Mouse (Mus musculus) MEL (cell line): ENCODE results near the gene Pradc1. TPM values are rescaled to one million over a fixed set of nuclear protein-coding genes. Genes with fewer than 3 reads are reported as not detected.

Experiments used
- DNase-seq: peaks from one replicate; pipeline ENCODE4 v3.0.0; 2011; ENCODE audit warnings: low read depth, low spot score
- H3K27ac ChIP-seq: 2 replicates; pipeline ENCODE4 v1.5.1; 2012; ENCODE audit warnings: low read depth, mild to moderate bottlenecking, control low read depth, low read length, moderate library complexity; ENCODE audit not compliant: control insufficient read depth
- H3K27me3 ChIP-seq, 2 experiments: fragments of 150-350 bp in 1 of 2; sonication (generic) in 1 of 2; 2 replicates each; pipeline ENCODE4 v1.6.1; 2012; ENCODE audit warnings: low read length in 2 of 2, mild to moderate bottlenecking in 2 of 2, improper control_type of control experiment in 1 of 2, moderate library complexity in 1 of 2; ENCODE audit not compliant: insufficient read depth in 2 of 2, control insufficient read depth in 1 of 2
- H3K36me3 ChIP-seq, 2 experiments: 2 replicates each; pipeline ENCODE4 v1.6.1; 2012 to 2014; ENCODE audit warnings: low read length in 2 of 2, improper control_type of control experiment in 1 of 2, inconsistent platforms in 1 of 2, mild to moderate bottlenecking in 1 of 2; ENCODE audit not compliant: insufficient read depth in 2 of 2, control insufficient read depth in 1 of 2
- H3K4me1 ChIP-seq, 2 experiments: fragments of 150-350 bp in 1 of 2; sonication (generic) in 1 of 2; 2 replicates each; pipeline ENCODE4 v1.6.1; 2012; ENCODE audit warnings: low read length in 2 of 2, improper control_type of control experiment in 1 of 2, mild to moderate bottlenecking in 1 of 2; ENCODE audit not compliant: insufficient read depth in 2 of 2, control insufficient read depth in 1 of 2
- H3K4me3 ChIP-seq, 2 experiments: fragments of 150-350 bp in 1 of 2; sonication (generic) in 1 of 2; 2 replicates each; pipeline ENCODE4 v1.5.1; 2012; ENCODE audit warnings: low read depth in 2 of 2, low read length in 2 of 2, mild to moderate bottlenecking in 2 of 2, moderate library complexity in 2 of 2, control low read depth in 1 of 2, improper control_type of control experiment in 1 of 2; ENCODE audit not compliant: control insufficient read depth in 1 of 2, insufficient read depth in 1 of 2
- H3K79me2 ChIP-seq: 2 replicates; pipeline ENCODE4 v1.6.1; 2012; ENCODE audit warnings: mild to moderate bottlenecking, low read length, moderate library complexity; ENCODE audit not compliant: control insufficient read depth, poor library complexity, insufficient read depth
- H3K9ac ChIP-seq: 2 replicates; pipeline ENCODE4 v1.6.1; 2012; ENCODE audit warnings: low read depth, mild to moderate bottlenecking, control low read depth, low read length, moderate library complexity; ENCODE audit not compliant: control insufficient read depth, poor library complexity, severe bottlenecking
- H3K9me3 ChIP-seq: fragments of 150-350 bp; sonication (generic); replicated peaks from 2 replicates; pipeline ENCODE4 v1.6.1; 2012; ENCODE audit warnings: mild to moderate bottlenecking, low read length, improper control_type of control experiment, moderate library complexity; ENCODE audit not compliant: insufficient read depth
- BHLHE40 ChIP-seq: IDR thresholded peaks from 2 replicates; pipeline ENCODE4 v1.6.1; 2012; ENCODE audit warnings: low read depth, mild to moderate bottlenecking, inconsistent platforms, low read length, improper control_type of control experiment, borderline replicate concordance
- CHD1 ChIP-seq: IDR thresholded peaks from 2 replicates; pipeline ENCODE4 v1.6.1; 2012; ENCODE audit warnings: low read depth, mild to moderate bottlenecking, inconsistent platforms, low read length, improper control_type of control experiment
- CHD2 ChIP-seq: IDR thresholded peaks from 2 replicates; pipeline ENCODE4 v1.6.1; 2011; ENCODE audit warnings: low read length, improper control_type of control experiment
- CTCF ChIP-seq, 3 experiments: IDR thresholded peaks in 2 of 3; conservative IDR thresholded peaks in 1 of 3; 2 replicates each; pipeline ENCODE4 v1.5.1; 2011 to 2012; ENCODE audit warnings: low read length in 3 of 3, low read depth in 2 of 3, mild to moderate bottlenecking in 2 of 3, improper control_type of control experiment in 1 of 3, inconsistent platforms in 1 of 3, mixed read lengths in 1 of 3, moderate library complexity in 1 of 3; ENCODE audit not compliant: control insufficient read depth in 1 of 3, insufficient read depth in 1 of 3, poor library complexity in 1 of 3, severe bottlenecking in 1 of 3
- EP300 ChIP-seq, 2 experiments: IDR thresholded peaks; 2 replicates each; pipeline ENCODE4 v1.6.1; 2011; ENCODE audit warnings: improper control_type of control experiment in 2 of 2, low read length in 2 of 2, low read depth in 1 of 2, mild to moderate bottlenecking in 1 of 2
- GATA1 ChIP-seq: IDR thresholded peaks from 2 replicates; pipeline ENCODE4 v1.6.1; 2011; ENCODE audit warnings: low read depth, low read length, improper control_type of control experiment
- HCFC1 ChIP-seq: IDR thresholded peaks from 2 replicates; pipeline ENCODE4 v1.6.1; 2012; ENCODE audit warnings: low read depth, mild to moderate bottlenecking, inconsistent platforms, low read length, improper control_type of control experiment, moderate library complexity
- MAFK ChIP-seq: IDR thresholded peaks from 2 replicates; pipeline ENCODE4 v1.6.1; 2011; ENCODE audit warnings: low read depth, mild to moderate bottlenecking, low read length, improper control_type of control experiment, borderline replicate concordance
- MAX ChIP-seq: IDR thresholded peaks from 2 replicates; pipeline ENCODE4 v1.6.1; 2011; ENCODE audit warnings: low read length, improper control_type of control experiment
- MEF2A ChIP-seq: IDR thresholded peaks from 2 replicates; pipeline ENCODE4 v1.6.1; 2014; ENCODE audit warnings: low read depth, mild to moderate bottlenecking, inconsistent platforms, low read length, improper control_type of control experiment; ENCODE audit not compliant: poor library complexity, insufficient replicate concordance, severe bottlenecking; ENCODE audit errors: extremely low read depth
- MXI1 ChIP-seq: IDR thresholded peaks from 2 replicates; pipeline ENCODE4 v1.6.1; 2011; ENCODE audit warnings: mild to moderate bottlenecking, low read depth, low read length, improper control_type of control experiment
- MYC ChIP-seq: IDR thresholded peaks from 2 replicates; pipeline ENCODE4 v1.6.1; 2011; ENCODE audit warnings: low read depth, mild to moderate bottlenecking, low read length, improper control_type of control experiment, moderate library complexity
- NELFE ChIP-seq: IDR thresholded peaks from 2 replicates; pipeline ENCODE4 v1.6.1; 2011; ENCODE audit warnings: low read depth, low read length, improper control_type of control experiment
- POLR2AphosphoS5 ChIP-seq: IDR thresholded peaks from 2 replicates; pipeline ENCODE4 v1.6.1; 2012; ENCODE audit warnings: low read depth, borderline replicate concordance, mild to moderate bottlenecking, inconsistent platforms, low read length, moderate library complexity, mixed read lengths
- RCOR1 ChIP-seq: IDR thresholded peaks from 2 replicates; pipeline ENCODE4 v1.6.1; 2012; ENCODE audit warnings: low read depth, mild to moderate bottlenecking, inconsistent platforms, low read length, improper control_type of control experiment
- SMC3 ChIP-seq: IDR thresholded peaks from 2 replicates; pipeline ENCODE4 v1.6.1; 2011; ENCODE audit warnings: low read depth, low read length, improper control_type of control experiment
- TBP ChIP-seq: IDR thresholded peaks from 2 replicates; pipeline ENCODE4 v1.8.0; 2011; ENCODE audit warnings: low read depth, low read length, improper control_type of control experiment
- TCF12 ChIP-seq: IDR thresholded peaks from 2 replicates; pipeline ENCODE4 v1.6.1; 2014; ENCODE audit warnings: low read depth, mild to moderate bottlenecking, inconsistent platforms, low read length, improper control_type of control experiment, moderate library complexity
- ZC3H11A ChIP-seq: IDR thresholded peaks from 2 replicates; pipeline ENCODE4 v1.6.1; 2012; ENCODE audit warnings: low read depth, mild to moderate bottlenecking, inconsistent platforms, low read length, improper control_type of control experiment
- ZMIZ1 ChIP-seq: IDR thresholded peaks from 2 replicates; pipeline ENCODE4 v1.6.1; 2012; ENCODE audit warnings: low read depth, mild to moderate bottlenecking, inconsistent platforms, low read length, improper control_type of control experiment, moderate library complexity
- ZNF384 ChIP-seq: IDR thresholded peaks from 2 replicates; pipeline ENCODE4 v1.6.1; 2012; ENCODE audit warnings: low read depth, mild to moderate bottlenecking, inconsistent platforms, low read length, improper control_type of control experiment
- polyA plus RNA-seq, 2 experiments: library from polyadenylated mRNA; stranded (reverse) in 1 of 2; unstranded in 1 of 2; fragments of >175 nt in 1 of 2; fragments of >200 nt in 1 of 2; gene quantifications; 2 replicates each; pipeline versions ENCODE4 v1.2.1 to v1.2.4; 2012; ENCODE audit warnings: low replicate concordance in 2 of 2, low read depth in 1 of 2; ENCODE audit not compliant: insufficient read length in 2 of 2, insufficient read depth in 1 of 2, missing spikeins in 1 of 2
- total RNA-seq: library from RNA; depleted of rRNA; stranded (reverse); fragments of 300-350 nt; gene quantifications from 2 replicates; pipeline ENCODE4 v1.2.3, GENCODE M21; 2012

The Pradc1 gene
- total and polyA plus RNA-seq, 3 experiments: 33.6 to 47.9 TPM; not detected in 1

GRCm38 (mm10) chr6:85475581-85475980 is 23.8 kb upstream of the Pradc1 start:
- no peak for TF ChIP-seq NELFE
- no peak for TF ChIP-seq MEF2A
- no peak for TF ChIP-seq ZC3H11A
- no peak for TF ChIP-seq GATA1
- no peak for TF ChIP-seq TCF12
- no peak for TF ChIP-seq SMC3
- no peak for TF ChIP-seq ZNF384
- TF ChIP-seq BHLHE40: no peak
- TF ChIP-seq MYC: no peak
- no peak for TF ChIP-seq CHD2
- no peak for TF ChIP-seq RCOR1
- no peak for TF ChIP-seq POLR2AphosphoS5
- no peak for TF ChIP-seq EP300 (IDR thresholded peaks at IDR 0.05; ENCODE audit: low read depth in 1 of 2, low read length in 2 of 2)
- no peak for TF ChIP-seq HCFC1
- TF ChIP-seq, all 39 proteins: peak for 0
- Histone ChIP-seq H3K79me2 (no peaks in the 10 kb centered on the region), H3K27ac (no peak overlapping the region), H3K27me3 (no peaks in the 10 kb centered on the region), H3K36me3 (no peaks in the 10 kb centered on the region), H3K9me3 (no peaks in the 10 kb centered on the region), H3K9ac (no peak overlapping the region), H3K4me3 (no peak overlapping the region), H3K4me1 (no peaks in the 10 kb centered on the region)
- DNase-seq: no peak

GRCm38 (mm10) chr6:85472542-85472941 is 20.8 kb upstream of the Pradc1 start:
- Histone ChIP-seq H3K27me3 (no peaks in the 10 kb centered on the region), H3K4me3 (no peak overlapping the region), H3K9me3 (no peaks in the 10 kb centered on the region)

GRCm38 (mm10) chr6:85471962-85472361 is 20.2 kb upstream of the Pradc1 start:
- Histone ChIP-seq H3K9ac (no peak overlapping the region), H3K4me3 (no peak overlapping the region), H3K27ac (no peak overlapping the region), H3K79me2 (no peaks in the 10 kb centered on the region), H3K27me3 (no peaks in the 10 kb centered on the region), H3K36me3 (peaks cover 0 to 6% of the 10 kb centered on the region in 2 experiments; a peak in 1 of 4 replicates), H3K9me3 (no peaks in the 10 kb centered on the region), H3K4me1 (no peaks in the 10 kb centered on the region)
- TF ChIP-seq MAFK: no peak
- TF ChIP-seq MXI1: no peak
- no peak for TF ChIP-seq MYC
- no peak for TF ChIP-seq TBP
- no peak for TF ChIP-seq ZMIZ1
- no peak for TF ChIP-seq MAX
- TF ChIP-seq CHD1: no peak
- DNase-seq: no peak

More at GRCm38 (mm10) chr6:85472542-85472941, 20.8 kb upstream of the Pradc1 start:
- DNase-seq: no peak
- no peak; a peak in 1 of 6 replicates for TF ChIP-seq CTCF (IDR thresholded peaks at IDR 0.05 in 2 of 3, conservative IDR thresholded peaks at IDR 0.05 in 1 of 3; ENCODE audit: control insufficient read depth in 1 of 3, insufficient read depth in 1 of 3, low read depth in 2 of 3, low read length in 3 of 3, poor library complexity in 1 of 3, severe bottlenecking in 1 of 3)
- H3K27ac ChIP-seq: no peak overlapping the region
- no peak overlapping the region for H3K9ac ChIP-seq
- H3K4me1 ChIP-seq: no peaks in the 10 kb centered on the region
- no peaks in the 10 kb centered on the region for H3K79me2 ChIP-seq
- H3K36me3 ChIP-seq: peaks cover 0 to under 1% of the 10 kb centered on the region in 2 experiments; a peak in 1 of 4 replicates
